Mouse (Mus musculus) frontal cortex, adult 2 months (tissue): ENCODE measurements around the gene Pip5k1b. TPM values are rescaled to one million over a fixed set of nuclear protein-coding genes. Genes with fewer than 3 reads are reported as not detected.
A peak's percentile ranks its signal among the peaks of the same experiment; 100 is the strongest.

Source experiments
- DNase-seq, 2 experiments: peaks; one replicate each; pipeline ENCODE4 v3.0.0; 2022; ENCODE audit warnings: low spot score in 1 of 2; ENCODE audit errors: extremely low spot score in 1 of 2
- polyA plus RNA-seq: library from polyadenylated mRNA; depleted of rRNA; stranded (reverse); fragments of >200 nt; gene quantifications from 2 replicates; pipeline ENCODE4 v1.2.3, GENCODE M21; 2012

Gene Pip5k1b
- polyA plus RNA-seq, 1 experiment: 13.6 TPM

- no peak for DNase-seq
Measured at GRCm38 (mm10) chr19:24359270-24359669, 196.4 kb downstream of the Pip5k1b start.

DNA sequence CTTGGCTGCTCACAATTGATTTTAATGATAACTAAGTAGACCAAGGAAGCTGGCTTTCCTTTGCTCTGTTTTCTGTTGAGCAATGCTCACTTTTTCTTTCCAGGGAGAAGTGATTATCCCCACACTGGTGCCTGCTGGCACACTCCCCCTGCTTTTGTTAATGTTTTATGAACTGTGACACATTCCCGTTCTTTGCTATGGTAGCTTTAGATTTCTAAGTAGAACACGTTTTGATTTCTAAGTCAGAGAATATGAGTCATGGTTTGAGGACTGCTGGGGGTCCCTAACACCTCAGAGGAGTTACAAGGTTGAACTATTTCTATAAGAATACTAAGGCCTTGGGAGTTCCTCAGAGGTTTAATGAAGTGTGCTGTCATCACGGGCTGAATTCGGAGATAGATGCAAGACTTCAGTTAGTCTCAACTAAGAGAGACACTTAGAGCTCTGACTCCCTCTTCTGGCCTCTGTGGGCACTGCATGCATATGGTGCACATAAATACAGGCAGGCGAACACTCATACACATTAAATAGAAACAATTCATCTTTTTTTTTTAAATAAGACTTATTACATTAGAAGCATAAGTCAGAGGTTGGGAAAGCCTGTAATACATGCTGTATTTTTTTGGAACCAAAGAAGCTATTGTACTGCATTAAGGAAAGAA is 203.2 kb downstream of the Pip5k1b start:
- DNase-seq: no peak

GRCm38 (mm10) chr19:24344501-24344900 is 211.2 kb downstream of the Pip5k1b start:
- DNase-seq: no peak

DNA sequence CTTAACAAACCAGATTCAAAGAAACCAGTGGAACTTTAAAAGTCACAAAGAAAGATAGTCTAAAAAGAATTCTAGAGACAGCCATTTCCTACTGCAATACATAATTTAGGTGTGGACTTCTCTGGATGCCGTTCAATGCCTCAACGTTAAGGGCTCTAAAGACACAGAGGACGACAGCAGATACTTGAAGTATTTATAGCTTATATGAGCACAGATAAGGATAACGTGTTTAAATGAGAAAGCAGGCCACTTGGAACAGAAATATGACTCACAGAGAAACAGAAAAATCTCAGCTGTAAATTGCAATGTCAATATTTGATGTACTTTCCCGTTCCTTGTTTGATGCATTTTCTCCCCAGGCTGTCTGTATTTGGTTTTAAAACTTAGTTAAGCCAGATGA is 212.9 kb downstream of the Pip5k1b start:
- DNase-seq: no peak

DNA sequence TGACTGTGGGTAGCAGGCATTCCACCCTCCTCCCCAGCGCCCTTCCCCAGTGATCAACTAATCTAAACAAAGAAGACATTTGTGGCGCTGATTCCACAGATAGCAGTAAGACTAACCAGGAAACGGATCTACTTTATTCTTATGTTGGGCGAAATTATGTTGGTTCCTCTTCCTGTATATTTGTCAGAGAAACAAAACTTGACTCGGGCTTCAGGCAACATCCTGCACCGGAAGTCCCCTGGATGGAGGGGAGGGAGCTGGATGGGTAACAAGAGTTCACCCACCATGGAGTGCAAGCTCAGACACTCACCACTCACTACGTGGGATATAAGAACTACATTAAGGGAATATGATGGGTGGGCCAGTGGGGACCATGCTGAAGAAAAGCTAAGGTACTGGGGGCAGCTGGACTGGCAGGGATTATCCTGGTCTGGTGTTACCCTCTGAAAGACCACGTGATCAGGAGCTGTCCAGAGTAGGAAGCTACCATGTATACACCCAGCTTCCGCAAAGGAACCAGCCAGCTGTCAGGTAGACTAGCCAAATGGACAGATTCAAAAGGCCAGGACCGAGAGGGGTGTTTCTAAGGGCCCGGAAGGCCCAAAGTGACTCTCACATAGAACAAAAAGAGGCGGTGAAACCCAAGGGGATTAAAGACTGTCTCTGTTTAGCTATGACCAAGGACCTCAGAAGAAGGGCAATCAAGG is 219.1 kb downstream of the Pip5k1b start:
- DNase-seq: no peak

DNA sequence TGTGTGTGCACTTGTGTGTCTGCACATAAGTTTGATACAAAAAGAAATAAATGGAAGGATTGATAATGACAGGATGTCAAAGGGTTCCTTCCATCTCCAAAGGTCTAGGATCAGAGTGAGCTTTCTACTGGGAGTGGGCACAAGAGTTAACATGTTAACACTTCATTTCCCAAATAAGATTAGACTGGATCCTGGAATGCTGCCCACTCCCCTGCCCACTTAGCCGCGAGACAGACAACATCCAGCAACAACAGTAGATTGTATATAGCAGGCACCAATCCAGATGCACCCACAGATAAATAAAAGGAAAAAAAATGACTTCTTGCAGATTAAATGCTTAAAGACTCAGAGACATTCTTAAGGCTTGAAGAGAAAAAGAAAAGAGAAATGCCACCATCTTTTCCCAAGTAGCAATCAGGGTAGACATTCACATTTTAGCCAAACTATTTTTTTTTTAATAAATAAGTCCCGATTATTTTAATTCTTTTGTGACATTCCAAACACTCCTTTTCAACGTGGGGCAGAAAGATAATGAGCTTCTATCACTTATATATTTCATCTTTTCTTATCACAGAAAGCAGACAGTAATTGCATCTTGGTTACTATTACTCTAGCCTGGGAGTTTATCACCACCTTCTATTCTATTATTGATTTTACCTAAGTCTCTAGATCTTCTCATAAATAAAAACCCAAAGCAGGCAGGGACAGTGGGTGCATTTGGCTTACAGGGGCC is 219.9 kb downstream of the Pip5k1b start:
- no peak for DNase-seq

DNA sequence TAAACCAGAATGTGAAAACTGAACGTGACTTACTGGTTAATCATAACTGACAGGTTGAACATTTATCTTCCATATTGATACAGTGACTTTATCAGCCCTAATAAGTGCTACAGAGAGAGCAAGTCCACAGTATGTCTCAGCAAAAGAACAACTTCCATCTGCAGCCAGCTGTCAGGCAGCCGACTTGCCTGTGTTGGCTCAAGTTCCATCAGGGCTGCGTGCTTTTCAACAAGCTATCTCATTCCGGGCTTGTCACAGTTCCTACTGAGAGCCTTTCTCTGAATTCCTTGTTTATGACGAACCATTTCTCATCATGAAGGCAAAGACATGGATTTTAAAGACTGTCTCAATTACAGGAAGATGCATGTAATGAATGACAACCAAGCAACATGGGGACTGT is 222.7 kb downstream of the Pip5k1b start:
- no peak for DNase-seq

DNA sequence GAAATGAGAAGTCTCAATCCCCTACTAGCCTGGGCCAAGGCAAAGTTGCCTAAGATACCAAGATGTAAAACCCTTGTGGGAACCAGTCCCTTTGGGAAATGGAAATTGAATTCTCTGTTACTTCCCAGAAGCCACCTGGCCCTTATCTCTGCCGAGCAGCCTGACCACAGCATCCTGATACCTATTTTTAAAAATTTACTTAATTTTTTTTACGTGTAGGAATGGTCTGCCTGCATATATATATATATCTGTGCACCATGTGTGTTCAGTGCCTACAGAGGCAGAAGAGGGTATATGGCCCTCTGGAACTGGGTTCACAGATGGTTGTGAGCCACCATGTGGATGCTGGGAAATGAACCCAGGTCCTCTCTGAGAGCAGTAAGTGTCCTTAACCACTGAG is 224.4 kb downstream of the Pip5k1b start:
- no peak for DNase-seq

- no peak for DNase-seq
Measured at GRCm38 (mm10) chr19:24330366-24330765, 225.3 kb downstream of the Pip5k1b start.

DNA sequence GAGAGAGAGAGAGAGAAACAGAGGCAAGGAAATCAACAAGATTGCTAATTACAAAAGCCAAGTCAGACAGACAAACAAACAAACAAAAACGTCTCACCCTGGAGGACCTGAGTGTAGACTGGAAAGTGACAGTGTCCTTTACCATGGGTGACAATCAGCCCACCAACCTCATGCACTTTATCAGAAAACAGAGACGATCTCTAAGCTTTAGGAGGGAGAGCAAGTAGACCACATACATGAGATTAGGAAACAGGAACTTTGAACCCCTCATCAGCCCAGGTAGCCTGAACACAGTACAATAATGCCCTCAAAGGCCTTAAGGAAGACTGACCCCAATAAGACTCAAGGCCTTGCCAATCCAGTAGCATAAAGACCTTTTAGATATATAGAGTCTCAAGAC is 227.8 kb downstream of the Pip5k1b start:
- no peak for DNase-seq

- no peak for DNase-seq
Measured at GRCm38 (mm10) chr19:24326969-24327368, 228.7 kb downstream of the Pip5k1b start.

DNA sequence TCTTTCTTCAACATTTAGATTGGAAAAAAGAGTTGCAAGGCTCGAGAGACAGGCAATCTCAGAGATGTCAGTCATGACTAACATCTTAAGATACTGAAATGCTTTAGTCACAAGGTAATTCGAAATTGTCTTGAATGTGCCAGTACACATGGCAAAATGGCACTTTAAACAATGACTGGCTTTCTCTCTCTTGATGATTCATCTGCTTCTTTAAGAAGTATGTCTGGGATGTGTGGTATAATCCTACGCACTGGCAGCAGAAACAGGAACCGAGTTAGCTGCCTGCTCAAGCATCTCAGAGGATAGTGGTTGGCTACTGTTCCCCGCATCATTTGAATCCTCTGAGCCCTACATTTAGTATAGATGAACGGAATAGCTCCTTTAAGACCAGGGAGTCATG is 230.0 kb downstream of the Pip5k1b start:
- DNase-seq: peak in 1 of 2 experiments; percentile 61

- no peak for DNase-seq
Measured at GRCm38 (mm10) chr19:24323841-24324613, 231.6 kb downstream of the Pip5k1b start.

DNA sequence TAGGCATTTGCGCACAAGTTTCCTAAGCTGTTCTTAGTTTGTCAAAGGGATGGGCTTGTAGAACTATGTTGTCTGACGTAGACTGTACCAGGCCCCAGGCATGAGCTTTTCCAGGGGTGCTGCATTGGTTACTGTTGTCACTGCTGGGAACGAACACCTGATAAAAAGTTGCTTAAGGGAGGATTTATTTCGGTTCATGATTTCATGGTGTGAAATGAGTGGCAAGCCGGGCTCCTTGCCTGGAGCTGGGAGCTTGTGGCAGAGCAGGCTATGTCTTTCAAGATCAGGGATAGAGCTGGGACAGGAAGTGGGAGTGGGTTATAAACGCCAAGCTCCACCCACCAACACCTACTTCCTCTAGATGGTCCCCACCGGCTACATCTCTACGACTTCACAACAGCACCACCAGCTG is 233.8 kb downstream of the Pip5k1b start:
- DNase-seq: no peak

- no peak for DNase-seq
Measured at GRCm38 (mm10) chr19:24321211-24321899, 234.3 kb downstream of the Pip5k1b start.

- no peak for DNase-seq
Measured at GRCm38 (mm10) chr19:24318172-24318571, 237.5 kb downstream of the Pip5k1b start.

DNA sequence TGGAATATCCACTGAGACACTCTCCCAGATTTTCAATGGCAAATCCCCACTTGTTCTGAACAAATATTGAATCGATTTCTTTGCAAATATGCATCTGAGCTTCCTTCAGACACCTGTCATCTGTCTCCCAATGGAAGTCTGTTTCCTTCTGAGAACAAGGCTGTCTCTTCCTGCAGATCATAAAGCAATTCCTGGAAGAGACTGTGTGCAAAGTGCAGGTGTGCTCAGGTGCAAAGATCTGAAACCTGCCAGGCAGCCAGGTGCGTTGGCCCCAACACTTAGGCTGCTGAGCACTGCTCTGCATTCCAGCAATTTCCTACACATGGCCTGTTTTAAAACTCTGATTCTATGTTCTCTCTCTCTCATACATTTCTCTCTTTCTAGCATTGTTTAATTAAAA is 237.9 kb downstream of the Pip5k1b start:
- DNase-seq: no peak

DNA sequence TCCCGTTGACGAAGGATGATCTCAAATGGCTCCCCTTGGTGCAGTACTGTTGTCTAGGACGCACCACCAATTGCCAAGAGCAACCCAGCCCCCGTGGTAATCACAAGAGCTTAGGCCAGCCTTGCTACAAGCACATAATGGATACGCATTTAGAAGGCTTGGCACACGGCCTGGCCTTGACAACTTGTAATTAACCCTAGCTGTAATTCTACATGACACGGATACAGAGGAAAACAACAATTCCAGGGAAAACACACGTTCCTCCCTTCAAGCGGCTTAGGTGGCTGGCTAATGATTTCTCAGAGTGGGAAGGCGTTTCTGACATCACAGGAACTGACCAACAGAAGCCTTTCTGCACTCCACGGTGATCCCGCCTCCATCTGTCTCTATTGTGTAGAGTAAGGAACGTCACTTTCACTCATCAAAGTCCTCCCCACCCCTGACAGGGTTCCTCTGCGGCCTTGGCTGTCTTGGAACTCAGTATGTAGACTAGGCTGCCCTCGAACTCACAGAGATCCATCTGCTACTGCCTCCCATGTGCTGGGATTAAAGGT is 238.6 kb downstream of the Pip5k1b start:
- DNase-seq: no peak

- no peak for DNase-seq
Measured at GRCm38 (mm10) chr19:24316060-24316725, 239.5 kb downstream of the Pip5k1b start.
